Mouse (Mus musculus): ENCODE measurements around the gene Btbd9. TPM values are rescaled to one million over a fixed set of nuclear protein-coding genes. Genes with fewer than 3 reads are reported as not detected.

The Btbd9 gene
- polyA plus RNA-seq, 2 experiments, result 18.3 to 46.9 TPM

- no peak for DNase-seq (ENCODE audit: low spot score)
- Histone ChIP-seq H3K4me3 (replicated peaks; ENCODE audit: low read length) (no peak overlapping the region), H3K4me1 (ENCODE audit: control insufficient read depth, insufficient read depth, low read length) (no peaks in the 10 kb centered on the region), H3K36me3 (ENCODE audit: control insufficient read depth, insufficient read depth, low read length) (no peaks in the 10 kb centered on the region), H3K4me2 (replicated peaks; ENCODE audit: low read depth, low read length, severe bottlenecking) (no peak overlapping the region), H3K27ac (replicated peaks; ENCODE audit: low read depth, low read length) (no peak overlapping the region), H3K9me3 (ENCODE audit: control insufficient read depth, low read length) (no peaks in the 10 kb centered on the region), H3K27me3 (ENCODE audit: control insufficient read depth, insufficient read depth, low read length) (no peaks in the 10 kb centered on the region), H3K9ac (ENCODE audit: low read depth, low read length, severe bottlenecking) (no peak overlapping the region)
- no peak for TF ChIP-seq POLR2A (IDR thresholded peaks at IDR 0.05; ENCODE audit: borderline replicate concordance, extremely low read depth, insufficient read depth, insufficient read length)
- no peak for ATAC-seq (ENCODE audit: low FRiP score, low read depth)
- WGBS, result 53% methylated on average over 7 of the region's 7 CpGs
Measured at GRCm38 (mm10) chr17:30435478-30435877, 140.8 kb downstream of the Btbd9 start.

DNA sequence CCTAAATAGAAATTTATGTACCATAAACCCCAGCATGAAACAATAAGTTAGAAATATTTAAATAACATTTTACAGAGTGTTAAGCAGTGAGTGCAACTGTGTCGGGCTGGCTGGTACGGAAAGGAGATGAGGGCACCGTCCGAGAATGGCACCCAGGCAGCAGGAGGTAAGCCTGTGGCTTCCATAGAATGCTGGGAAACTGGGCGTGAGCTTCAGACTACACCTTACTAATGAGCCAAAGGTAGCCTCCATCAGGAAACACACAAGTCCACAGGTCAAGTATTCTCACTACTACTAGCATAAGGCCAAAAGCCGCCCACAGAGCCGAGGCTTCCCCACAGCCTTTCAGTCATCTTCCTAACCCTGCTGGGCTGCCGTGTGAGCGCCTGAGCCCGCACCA is 144.2 kb downstream of the Btbd9 start:
- H3K4me3 ChIP-seq (replicated peaks; ENCODE audit: low read length), result no peak overlapping the region
- H3K27ac ChIP-seq (replicated peaks; ENCODE audit: low read depth, low read length), result no peak overlapping the region
- H3K4me2 ChIP-seq (replicated peaks; ENCODE audit: low read depth, low read length, severe bottlenecking), result no peak overlapping the region
- no peaks in the 10 kb centered on the region for H3K27me3 ChIP-seq (ENCODE audit: control insufficient read depth, insufficient read depth, low read length)
- no peaks in the 10 kb centered on the region for H3K9me3 ChIP-seq (ENCODE audit: control insufficient read depth, low read length)
- no peak for DNase-seq (ENCODE audit: low spot score)
- no peak for ATAC-seq (ENCODE audit: low FRiP score, low read depth)
- no peak overlapping the region for H3K9ac ChIP-seq (ENCODE audit: low read depth, low read length, severe bottlenecking)
- 87% methylated on average over 10 of the region's 10 CpGs for WGBS
- no peaks in the 10 kb centered on the region for H3K36me3 ChIP-seq (ENCODE audit: control insufficient read depth, insufficient read depth, low read length)
- TF ChIP-seq POLR2A (IDR thresholded peaks at IDR 0.05; ENCODE audit: borderline replicate concordance, extremely low read depth, insufficient read depth, insufficient read length), result no peak
- H3K4me1 ChIP-seq (ENCODE audit: control insufficient read depth, insufficient read depth, low read length), result no peaks in the 10 kb centered on the region

GRCm38 (mm10) chr17:30430961-30431640 is 145.2 kb downstream of the Btbd9 start:
- H3K4me2 ChIP-seq (replicated peaks; ENCODE audit: low read depth, low read length, severe bottlenecking), result no peak overlapping the region
- WGBS, result 93% methylated on average over 10 of the region's 10 CpGs
- no peak overlapping the region for H3K9ac ChIP-seq (ENCODE audit: low read depth, low read length, severe bottlenecking)
- DNase-seq (ENCODE audit: low spot score), result no peak
- no peaks in the 10 kb centered on the region for H3K9me3 ChIP-seq (ENCODE audit: control insufficient read depth, low read length)
- no peak overlapping the region for H3K27ac ChIP-seq (replicated peaks; ENCODE audit: low read depth, low read length)
- ATAC-seq (ENCODE audit: low FRiP score, low read depth), result no peak
- no peak overlapping the region for H3K4me3 ChIP-seq (replicated peaks; ENCODE audit: low read length)
- H3K36me3 ChIP-seq (ENCODE audit: control insufficient read depth, insufficient read depth, low read length), result no peaks in the 10 kb centered on the region
- no peaks in the 10 kb centered on the region for H3K4me1 ChIP-seq (ENCODE audit: control insufficient read depth, insufficient read depth, low read length)
- H3K27me3 ChIP-seq (ENCODE audit: control insufficient read depth, insufficient read depth, low read length), result no peaks in the 10 kb centered on the region
- no peak for TF ChIP-seq POLR2A (IDR thresholded peaks at IDR 0.05; ENCODE audit: borderline replicate concordance, extremely low read depth, insufficient read depth, insufficient read length)

DNA sequence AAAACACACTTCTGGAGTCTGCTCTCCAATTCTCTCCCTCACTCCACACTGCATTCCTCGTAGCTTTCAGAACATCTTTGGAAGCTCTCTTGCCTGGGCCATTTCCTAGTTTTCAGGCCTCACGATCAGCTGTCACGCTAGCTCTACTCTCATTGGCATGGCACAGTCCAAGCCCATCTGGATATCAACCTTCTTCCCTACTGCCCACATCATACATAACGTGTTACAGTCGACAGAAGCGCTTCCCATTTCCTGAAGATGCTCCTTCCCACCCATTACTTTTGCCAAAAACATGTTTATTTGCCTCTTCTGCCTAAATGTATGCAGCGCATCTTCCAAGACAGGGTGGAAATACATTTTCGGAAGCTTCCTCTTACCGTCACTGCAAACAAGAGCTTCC is 147.6 kb downstream of the Btbd9 start:
- Histone ChIP-seq H3K27me3 (ENCODE audit: control insufficient read depth, insufficient read depth, low read length) (no peaks in the 10 kb centered on the region), H3K27ac (replicated peaks; ENCODE audit: low read depth, low read length) (no peak overlapping the region), H3K4me3 (replicated peaks; ENCODE audit: low read length) (no peak overlapping the region), H3K9me3 (ENCODE audit: control insufficient read depth, low read length) (no peaks in the 10 kb centered on the region), H3K4me1 (ENCODE audit: control insufficient read depth, insufficient read depth, low read length) (no peaks in the 10 kb centered on the region), H3K4me2 (replicated peaks; ENCODE audit: low read depth, low read length, severe bottlenecking) (no peak overlapping the region), H3K9ac (ENCODE audit: low read depth, low read length, severe bottlenecking) (no peak overlapping the region), H3K36me3 (ENCODE audit: control insufficient read depth, insufficient read depth, low read length) (no peaks in the 10 kb centered on the region)
- DNase-seq (ENCODE audit: low spot score) (no peak), ATAC-seq (ENCODE audit: low FRiP score, low read depth) (no peak)
- TF ChIP-seq POLR2A (IDR thresholded peaks at IDR 0.05; ENCODE audit: borderline replicate concordance, extremely low read depth, insufficient read depth, insufficient read length), result no peak
- WGBS, result 92% methylated on average over 9 of the region's 9 CpGs

DNA sequence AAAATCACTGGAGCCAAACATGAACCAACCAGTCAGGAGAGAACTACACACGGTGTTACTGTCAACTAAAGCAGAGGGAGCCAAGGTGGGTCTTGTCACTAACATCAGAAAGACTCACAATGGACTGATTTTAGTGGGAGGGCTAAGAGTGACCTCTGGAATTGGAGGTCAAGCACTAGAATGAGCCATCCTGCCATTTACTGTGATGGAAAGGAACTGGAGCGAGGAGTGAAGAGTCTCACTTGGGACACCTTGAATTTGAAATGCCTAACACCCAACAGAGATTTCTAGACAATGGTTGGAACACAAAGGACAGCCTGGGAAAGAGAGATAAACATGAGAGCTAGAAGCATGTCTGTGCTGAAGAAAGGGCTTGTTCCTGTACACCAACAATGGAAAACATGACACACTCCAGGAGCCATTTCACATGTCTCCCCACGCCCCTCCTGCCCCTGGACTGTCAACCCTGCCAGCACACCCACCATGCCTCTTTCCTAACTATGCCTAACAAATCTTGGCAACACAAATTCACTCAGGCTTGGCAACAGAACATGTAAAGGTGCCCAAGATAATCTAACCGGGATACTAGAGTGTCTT is 152.9 kb downstream of the Btbd9 start:
- Histone ChIP-seq H3K27ac (replicated peaks; ENCODE audit: low read depth, low read length) (no peak overlapping the region), H3K4me1 (ENCODE audit: control insufficient read depth, insufficient read depth, low read length) (peaks cover 9% of the 10 kb centered on the region; the same call in 1 of the 2 replicates), H3K36me3 (ENCODE audit: control insufficient read depth, insufficient read depth, low read length) (no peaks in the 10 kb centered on the region), H3K9me3 (ENCODE audit: control insufficient read depth, low read length) (no peaks in the 10 kb centered on the region), H3K9ac (ENCODE audit: low read depth, low read length, severe bottlenecking) (no peak overlapping the region), H3K4me2 (replicated peaks; ENCODE audit: low read depth, low read length, severe bottlenecking) (no peak overlapping the region), H3K4me3 (replicated peaks; ENCODE audit: low read length) (no peak overlapping the region), H3K27me3 (ENCODE audit: control insufficient read depth, insufficient read depth, low read length) (no peaks in the 10 kb centered on the region)
- DNase-seq (ENCODE audit: low spot score) (no peak), ATAC-seq (ENCODE audit: low FRiP score, low read depth) (no peak)
- TF ChIP-seq POLR2A (IDR thresholded peaks at IDR 0.05; ENCODE audit: borderline replicate concordance, extremely low read depth, insufficient read depth, insufficient read length), result no peak
- WGBS, result 75% methylated on average over 4 of the region's 4 CpGs

Measured in limb, embryonic 14.5 days (tissue).